Mouse (Mus musculus) MEL (cell line): ENCODE measurements at regions not wholly inside any gene's neighbourhood (a gene's known extent, or its start where the extent isn't known, plus 50 kb on each side); places are given as distances from the start of the nearest gene placed in this dataset.

Source experiments
- DNase-seq: peaks from one replicate; pipeline ENCODE4 v3.0.0; 2011; ENCODE audit warnings: low read depth, low spot score
- H3K27ac ChIP-seq: 2 replicates; pipeline ENCODE4 v1.5.1; 2012; ENCODE audit warnings: low read depth, mild to moderate bottlenecking, control low read depth, low read length, moderate library complexity; ENCODE audit not compliant: control insufficient read depth
- H3K27me3 ChIP-seq, 2 experiments: fragments of 150-350 bp in 1 of 2; sonication (generic) in 1 of 2; 2 replicates each; pipeline ENCODE4 v1.6.1; 2012; ENCODE audit warnings: low read length in 2 of 2, mild to moderate bottlenecking in 2 of 2, improper control_type of control experiment in 1 of 2, moderate library complexity in 1 of 2; ENCODE audit not compliant: insufficient read depth in 2 of 2, control insufficient read depth in 1 of 2
- H3K36me3 ChIP-seq, 2 experiments: 2 replicates each; pipeline ENCODE4 v1.6.1; 2012 to 2014; ENCODE audit warnings: low read length in 2 of 2, improper control_type of control experiment in 1 of 2, inconsistent platforms in 1 of 2, mild to moderate bottlenecking in 1 of 2; ENCODE audit not compliant: insufficient read depth in 2 of 2, control insufficient read depth in 1 of 2
- H3K4me1 ChIP-seq, 2 experiments: fragments of 150-350 bp in 1 of 2; sonication (generic) in 1 of 2; 2 replicates each; pipeline ENCODE4 v1.6.1; 2012; ENCODE audit warnings: low read length in 2 of 2, improper control_type of control experiment in 1 of 2, mild to moderate bottlenecking in 1 of 2; ENCODE audit not compliant: insufficient read depth in 2 of 2, control insufficient read depth in 1 of 2
- H3K4me3 ChIP-seq, 2 experiments: fragments of 150-350 bp in 1 of 2; sonication (generic) in 1 of 2; 2 replicates each; pipeline ENCODE4 v1.5.1; 2012; ENCODE audit warnings: low read depth in 2 of 2, low read length in 2 of 2, mild to moderate bottlenecking in 2 of 2, moderate library complexity in 2 of 2, control low read depth in 1 of 2, improper control_type of control experiment in 1 of 2; ENCODE audit not compliant: control insufficient read depth in 1 of 2, insufficient read depth in 1 of 2
- H3K79me2 ChIP-seq: 2 replicates; pipeline ENCODE4 v1.6.1; 2012; ENCODE audit warnings: mild to moderate bottlenecking, low read length, moderate library complexity; ENCODE audit not compliant: control insufficient read depth, poor library complexity, insufficient read depth
- H3K9ac ChIP-seq: 2 replicates; pipeline ENCODE4 v1.6.1; 2012; ENCODE audit warnings: low read depth, mild to moderate bottlenecking, control low read depth, low read length, moderate library complexity; ENCODE audit not compliant: control insufficient read depth, poor library complexity, severe bottlenecking
- H3K9me3 ChIP-seq: fragments of 150-350 bp; sonication (generic); replicated peaks from 2 replicates; pipeline ENCODE4 v1.6.1; 2012; ENCODE audit warnings: mild to moderate bottlenecking, low read length, improper control_type of control experiment, moderate library complexity; ENCODE audit not compliant: insufficient read depth
- BHLHE40 ChIP-seq: IDR thresholded peaks from 2 replicates; pipeline ENCODE4 v1.6.1; 2012; ENCODE audit warnings: low read depth, mild to moderate bottlenecking, inconsistent platforms, low read length, improper control_type of control experiment, borderline replicate concordance
- CHD1 ChIP-seq: IDR thresholded peaks from 2 replicates; pipeline ENCODE4 v1.6.1; 2012; ENCODE audit warnings: low read depth, mild to moderate bottlenecking, inconsistent platforms, low read length, improper control_type of control experiment
- CTCF ChIP-seq, 3 experiments: IDR thresholded peaks in 2 of 3; conservative IDR thresholded peaks in 1 of 3; 2 replicates each; pipeline ENCODE4 v1.5.1; 2011 to 2012; ENCODE audit warnings: low read length in 3 of 3, low read depth in 2 of 3, mild to moderate bottlenecking in 2 of 3, improper control_type of control experiment in 1 of 3, inconsistent platforms in 1 of 3, mixed read lengths in 1 of 3, moderate library complexity in 1 of 3; ENCODE audit not compliant: control insufficient read depth in 1 of 3, insufficient read depth in 1 of 3, poor library complexity in 1 of 3, severe bottlenecking in 1 of 3
- E2F4 ChIP-seq: IDR thresholded peaks from 2 replicates; pipeline ENCODE4 v1.6.1; 2011; ENCODE audit warnings: low read depth, low read length, improper control_type of control experiment, borderline replicate concordance
- EP300 ChIP-seq, 2 experiments: IDR thresholded peaks; 2 replicates each; pipeline ENCODE4 v1.6.1; 2011; ENCODE audit warnings: improper control_type of control experiment in 2 of 2, low read length in 2 of 2, low read depth in 1 of 2, mild to moderate bottlenecking in 1 of 2
- GABPA ChIP-seq: IDR thresholded peaks from 2 replicates; pipeline ENCODE4 v1.6.1; 2012; ENCODE audit warnings: low read depth, mild to moderate bottlenecking, inconsistent platforms, low read length, improper control_type of control experiment, moderate library complexity
- GATA1 ChIP-seq: IDR thresholded peaks from 2 replicates; pipeline ENCODE4 v1.6.1; 2011; ENCODE audit warnings: low read depth, low read length, improper control_type of control experiment
- JUND ChIP-seq: IDR thresholded peaks from 2 replicates; pipeline ENCODE4 v1.6.1; 2011; ENCODE audit warnings: low read depth, mild to moderate bottlenecking, improper control_type of control experiment, low read length
- KAT2A ChIP-seq: conservative IDR thresholded peaks from 2 replicates; pipeline ENCODE4 v1.6.1; 2012; ENCODE audit warnings: low read depth, low read length, improper control_type of control experiment, inconsistent platforms
- MAZ ChIP-seq: IDR thresholded peaks from 2 replicates; pipeline ENCODE4 v1.6.1; 2012; ENCODE audit warnings: low read depth, mild to moderate bottlenecking, inconsistent platforms, low read length, improper control_type of control experiment
- MEF2A ChIP-seq: IDR thresholded peaks from 2 replicates; pipeline ENCODE4 v1.6.1; 2014; ENCODE audit warnings: low read depth, mild to moderate bottlenecking, inconsistent platforms, low read length, improper control_type of control experiment; ENCODE audit not compliant: poor library complexity, insufficient replicate concordance, severe bottlenecking; ENCODE audit errors: extremely low read depth
- MXI1 ChIP-seq: IDR thresholded peaks from 2 replicates; pipeline ENCODE4 v1.6.1; 2011; ENCODE audit warnings: mild to moderate bottlenecking, low read depth, low read length, improper control_type of control experiment
- MYC ChIP-seq: IDR thresholded peaks from 2 replicates; pipeline ENCODE4 v1.6.1; 2011; ENCODE audit warnings: low read depth, mild to moderate bottlenecking, low read length, improper control_type of control experiment, moderate library complexity
- NELFE ChIP-seq: IDR thresholded peaks from 2 replicates; pipeline ENCODE4 v1.6.1; 2011; ENCODE audit warnings: low read depth, low read length, improper control_type of control experiment
- POLR2A ChIP-seq, 2 experiments: IDR thresholded peaks; 2 replicates each; pipeline ENCODE4 v1.6.1; 2011 to 2012; ENCODE audit warnings: low read length in 2 of 2, mild to moderate bottlenecking in 2 of 2, control low read depth in 1 of 2, improper control_type of control experiment in 1 of 2, low read depth in 1 of 2, moderate library complexity in 1 of 2; ENCODE audit not compliant: control insufficient read depth in 1 of 2, insufficient read depth in 1 of 2, poor library complexity in 1 of 2
- POLR2AphosphoS2 ChIP-seq: IDR thresholded peaks from 2 replicates; pipeline ENCODE4 v1.6.1; 2011; ENCODE audit warnings: low read length, improper control_type of control experiment
- POLR2AphosphoS5 ChIP-seq: IDR thresholded peaks from 2 replicates; pipeline ENCODE4 v1.6.1; 2012; ENCODE audit warnings: low read depth, borderline replicate concordance, mild to moderate bottlenecking, inconsistent platforms, low read length, moderate library complexity, mixed read lengths
- RCOR1 ChIP-seq: IDR thresholded peaks from 2 replicates; pipeline ENCODE4 v1.6.1; 2012; ENCODE audit warnings: low read depth, mild to moderate bottlenecking, inconsistent platforms, low read length, improper control_type of control experiment
- SIN3A ChIP-seq: IDR thresholded peaks from 2 replicates; pipeline ENCODE4 v1.6.1; 2012; ENCODE audit warnings: low read length, improper control_type of control experiment, inconsistent platforms
- TAL1 ChIP-seq: IDR thresholded peaks from 2 replicates; pipeline ENCODE4 v1.6.1; 2012; ENCODE audit warnings: mild to moderate bottlenecking, inconsistent platforms, low read length, moderate library complexity, mixed read lengths
- TBP ChIP-seq: IDR thresholded peaks from 2 replicates; pipeline ENCODE4 v1.8.0; 2011; ENCODE audit warnings: low read depth, low read length, improper control_type of control experiment
- TCF12 ChIP-seq: IDR thresholded peaks from 2 replicates; pipeline ENCODE4 v1.6.1; 2014; ENCODE audit warnings: low read depth, mild to moderate bottlenecking, inconsistent platforms, low read length, improper control_type of control experiment, moderate library complexity
- USF1 ChIP-seq: IDR thresholded peaks from 2 replicates; pipeline ENCODE4 v1.6.1; 2014; ENCODE audit warnings: low read depth, mild to moderate bottlenecking, inconsistent platforms, low read length, improper control_type of control experiment, moderate library complexity
- USF2 ChIP-seq, 2 experiments: IDR thresholded peaks; 2 replicates each; pipeline ENCODE4 v1.6.1; 2011 to 2012; ENCODE audit warnings: improper control_type of control experiment in 2 of 2, low read length in 2 of 2, borderline replicate concordance in 1 of 2, inconsistent platforms in 1 of 2, low read depth in 1 of 2, mild to moderate bottlenecking in 1 of 2; ENCODE audit not compliant: insufficient read depth in 1 of 2
- ZC3H11A ChIP-seq: IDR thresholded peaks from 2 replicates; pipeline ENCODE4 v1.6.1; 2012; ENCODE audit warnings: low read depth, mild to moderate bottlenecking, inconsistent platforms, low read length, improper control_type of control experiment
- ZKSCAN1 ChIP-seq: IDR thresholded peaks from 2 replicates; pipeline ENCODE4 v1.6.1; 2012; ENCODE audit warnings: low read depth, mild to moderate bottlenecking, inconsistent platforms, low read length, improper control_type of control experiment, moderate library complexity
- ZNF384 ChIP-seq: IDR thresholded peaks from 2 replicates; pipeline ENCODE4 v1.6.1; 2012; ENCODE audit warnings: low read depth, mild to moderate bottlenecking, inconsistent platforms, low read length, improper control_type of control experiment

- Histone ChIP-seq H3K4me3 (no peak overlapping the region), H3K79me2 (no peaks in the 10 kb centered on the region), H3K9me3 (no peaks in the 10 kb centered on the region), H3K9ac (no peak overlapping the region), H3K36me3 (no peaks in the 10 kb centered on the region), H3K27me3 (peaks cover 0 to 2% of the 10 kb centered on the region in 2 experiments; a peak in 2 of 4 replicates), H3K27ac (no peak overlapping the region), H3K4me1 (no peaks in the 10 kb centered on the region)
- DNase-seq, result no peak
- TF ChIP-seq GABPA, result no peak
- TF ChIP-seq USF2 (IDR thresholded peaks at IDR 0.05; ENCODE audit: borderline replicate concordance in 1 of 2, insufficient read depth in 1 of 2, low read depth in 1 of 2, low read length in 2 of 2), result no peak
- no peak for TF ChIP-seq EP300 (IDR thresholded peaks at IDR 0.05; ENCODE audit: low read depth in 1 of 2, low read length in 2 of 2)
- TF ChIP-seq MXI1, result no peak
- no peak for TF ChIP-seq NELFE
- no peak for TF ChIP-seq POLR2A (IDR thresholded peaks at IDR 0.05; ENCODE audit: control insufficient read depth in 1 of 2, insufficient read depth in 1 of 2, low read depth in 1 of 2, low read length in 2 of 2, poor library complexity in 1 of 2)
- no peak for TF ChIP-seq TBP
- TF ChIP-seq ZKSCAN1, result no peak
- TF ChIP-seq POLR2AphosphoS2, result no peak
- no peak for TF ChIP-seq BHLHE40
- TF ChIP-seq MEF2A, result no peak
- no peak for TF ChIP-seq POLR2AphosphoS5
- TF ChIP-seq KAT2A, result no peak
- TF ChIP-seq MYC, result no peak
- TF ChIP-seq USF1, result no peak
- TF ChIP-seq TCF12, result no peak
Measured at GRCm38 (mm10) chr1:177605353-177605969, 124.2 kb upstream of the 1700016C15Rik start.

GRCm38 (mm10) chr1:177607565-177607964 is 122.0 kb upstream of the 1700016C15Rik start:
- H3K4me3 ChIP-seq, result no peak overlapping the region
- H3K79me2 ChIP-seq, result no peaks in the 10 kb centered on the region
- no peak for TF ChIP-seq GABPA
- no peak for TF ChIP-seq GATA1
- no peak for TF ChIP-seq NELFE
- no peak for TF ChIP-seq E2F4
- TF ChIP-seq JUND, result no peak
- no peak for TF ChIP-seq TAL1
- TF ChIP-seq ZC3H11A, result no peak
- no peak for TF ChIP-seq SIN3A
- no peak for TF ChIP-seq RCOR1
- TF ChIP-seq MEF2A, result no peak
- no peak for TF ChIP-seq MAZ
- no peak for TF ChIP-seq EP300 (IDR thresholded peaks at IDR 0.05; ENCODE audit: low read depth in 1 of 2, low read length in 2 of 2)
- no peak for TF ChIP-seq USF1
- no peak for TF ChIP-seq ZNF384
- no peak for TF ChIP-seq CTCF (IDR thresholded peaks at IDR 0.05 in 2 of 3, conservative IDR thresholded peaks at IDR 0.05 in 1 of 3; ENCODE audit: control insufficient read depth in 1 of 3, insufficient read depth in 1 of 3, low read depth in 2 of 3, low read length in 3 of 3, poor library complexity in 1 of 3, severe bottlenecking in 1 of 3)
- no peak for TF ChIP-seq CHD1
- no peak for TF ChIP-seq MXI1
- TF ChIP-seq ZKSCAN1, result no peak
- TF ChIP-seq, all 39 proteins: peak for 0
- DNase-seq, result no peak
- Histone ChIP-seq H3K9ac (no peak overlapping the region), H3K4me1 (no peaks in the 10 kb centered on the region), H3K27me3 (no peaks in the 10 kb centered on the region; a peak in 1 of 4 replicates), H3K9me3 (no peaks in the 10 kb centered on the region), H3K36me3 (no peaks in the 10 kb centered on the region), H3K27ac (no peak overlapping the region)
